Mouse (Mus musculus): Measurements from ENCODE around the gene Wdr37.

- TF ChIP-seq CTCF (IDR thresholded peaks at IDR 0.05; ENCODE audit: insufficient read depth, low read depth, low read length) (no peak), POLR2A (IDR thresholded peaks at IDR 0.05; ENCODE audit: insufficient read depth, low read depth, low read length) (no peak)
Measured at GRCm38 (mm10) chr13:8769654-8770227, 102.0 kb downstream of the Wdr37 start.

Measured in olfactory bulb, adult 2 months (tissue).